Mouse (Mus musculus) bone marrow macrophage, adult 2 months (primary cell): ENCODE measurements at regions not wholly inside any gene's neighbourhood (a gene's known extent, or its start where the extent isn't known, plus 50 kb on each side); places are given as distances from the start of the nearest gene placed in this dataset.

Source experiments
- CTCF ChIP-seq: IDR thresholded peaks from 2 replicates; pipeline ENCODE4 v1.5.1; 2012; ENCODE audit warnings: low read depth, mild to moderate bottlenecking, low read length, moderate library complexity
- POLR2A ChIP-seq: IDR thresholded peaks from 2 replicates; pipeline ENCODE4 v1.6.1; 2012; ENCODE audit warnings: mild to moderate bottlenecking, low read depth, low read length, borderline replicate concordance

- TF ChIP-seq CTCF (no peak), POLR2A (no peak)
Measured at GRCm38 (mm10) chr6:144910392-144910791, 128.6 kb upstream of the Sox5 start.
